Mouse (Mus musculus): ENCODE measurements at regions not wholly inside any gene's neighbourhood (a gene's known extent, or its start where the extent isn't known, plus 50 kb on each side); places are given as distances from the start of the nearest gene placed in this dataset.
"Not testable (repeated sequence)": the region's sequence is repeated elsewhere in the genome, so short reads cannot be mapped to it uniquely, and the experiment has no call there.

DNA sequence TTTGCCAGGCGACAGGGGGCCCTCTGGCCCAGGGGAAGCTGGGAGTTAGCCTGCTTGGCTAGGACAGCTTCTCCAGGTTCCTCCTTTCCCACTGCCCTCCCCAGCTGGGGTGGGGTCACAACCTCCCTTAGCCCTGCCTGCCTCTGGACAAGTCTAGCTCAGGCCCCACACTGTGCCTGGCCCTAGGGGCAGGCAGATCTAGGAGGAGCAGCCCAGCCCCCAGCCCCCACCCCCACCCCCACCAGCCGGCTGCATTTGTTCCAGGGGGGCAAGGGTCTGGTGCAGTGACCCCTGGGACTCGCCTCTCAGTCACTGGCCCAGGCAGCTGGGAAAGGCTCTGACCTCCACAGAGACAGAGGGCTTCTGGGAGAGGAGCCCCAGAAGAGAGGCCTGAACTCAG, 381.9 kb downstream of the Sox9 start:
- no peak for DNase-seq
- intact Hi-C loops (cut with DNase I; ENCODE audit: low total_unique reads) = loop anchor here (5.0 to 10.0 kb wide), 3 partner anchors 379 to 1627 kb away; partner anchors contain the start of gene Sox9

DNA sequence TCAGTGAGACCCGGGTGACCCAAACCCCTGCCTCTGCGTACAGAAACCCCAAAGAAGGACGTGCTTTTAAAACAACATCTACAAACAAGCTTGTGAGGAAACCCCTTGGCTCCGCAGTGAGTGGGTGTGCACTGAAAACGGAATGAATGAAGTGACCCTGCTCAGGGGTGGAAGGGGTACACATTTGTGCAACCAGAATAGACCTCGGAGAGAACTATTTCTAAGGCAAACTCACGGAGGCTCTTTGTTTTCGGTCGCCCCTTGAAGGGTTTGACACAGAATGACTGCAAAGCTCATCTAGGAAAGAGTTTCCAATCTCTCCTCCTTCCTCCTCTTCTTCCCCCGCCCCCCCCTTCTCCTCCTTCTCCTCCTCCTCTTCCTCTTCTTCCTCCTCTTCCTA, 382.5 kb downstream of the Sox9 start:
- intact Hi-C loops (cut with DNase I; ENCODE audit: low total_unique reads) = loop anchor here (5.0 to 10.0 kb wide), 3 partner anchors 380 to 1627 kb away; partner anchors contain the start of gene Sox9
- DNase-seq = no peak

DNA sequence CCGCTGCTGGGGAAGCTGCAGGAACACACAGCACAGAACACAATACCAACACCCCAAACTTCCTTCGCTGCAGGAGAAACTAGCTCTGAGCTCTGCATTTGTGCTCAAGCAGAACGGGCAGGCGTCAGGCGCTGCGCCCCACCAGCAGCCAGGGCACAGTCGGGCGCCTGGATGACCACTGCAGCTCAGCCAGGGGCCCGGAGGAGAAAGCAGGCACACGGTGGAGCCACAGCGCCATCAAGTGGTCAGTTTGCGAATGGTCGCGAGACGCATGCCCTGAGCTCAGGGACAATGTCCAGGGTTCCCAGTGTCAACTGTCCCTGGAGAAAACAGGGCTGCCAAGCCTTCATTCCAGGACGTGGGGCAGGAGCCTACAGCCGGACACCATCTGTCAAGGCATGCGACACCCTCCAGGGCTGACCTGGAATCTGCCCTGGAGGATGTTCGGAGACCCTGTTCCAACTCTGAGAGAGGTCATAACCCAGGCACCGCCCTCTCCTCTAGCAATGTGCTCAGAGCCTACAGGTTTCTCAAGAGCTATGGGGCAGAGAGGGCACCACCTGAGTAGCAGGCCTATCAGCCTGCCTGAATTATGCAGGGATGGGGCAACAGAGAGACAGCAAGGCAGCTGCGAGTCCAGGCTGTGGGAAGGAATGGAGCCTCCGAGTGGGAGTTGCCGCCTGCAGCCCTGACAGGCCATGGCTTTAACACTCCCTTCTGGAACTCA, 383.2 kb downstream of the Sox9 start:
- peak; percentile 83 for DNase-seq
- intact Hi-C loops (cut with DNase I; ENCODE audit: low total_unique reads) = loop anchor here (10.0 kb wide), 2 partner anchors 380 to 950 kb away; partner anchors contain the start of gene Sox9

DNA sequence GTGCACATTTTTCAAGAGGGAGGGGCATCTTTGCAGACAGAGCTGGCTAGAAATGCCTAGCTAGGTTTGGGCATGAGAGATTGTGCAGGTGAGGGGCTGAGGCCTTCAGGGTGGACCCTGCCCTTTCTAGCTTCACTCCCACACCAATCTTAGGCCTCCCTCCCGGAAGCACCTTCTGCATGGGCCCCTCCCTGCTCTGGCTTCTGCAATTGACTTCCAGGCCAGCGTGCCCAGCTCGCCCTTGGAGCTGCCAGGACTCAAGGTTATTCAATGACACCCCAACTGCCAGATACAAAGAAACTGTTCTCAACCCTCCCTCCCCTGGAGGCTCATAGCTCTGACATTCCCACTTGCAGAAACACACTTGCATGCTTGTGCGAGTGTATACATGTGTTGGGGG, 384.5 kb downstream of the Sox9 start:
- no peak for DNase-seq
- intact Hi-C loops (cut with DNase I; ENCODE audit: low total_unique reads) = loop anchor here (10.0 kb wide), 2 partner anchors 382 to 952 kb away; partner anchors contain the start of gene Sox9

DNA sequence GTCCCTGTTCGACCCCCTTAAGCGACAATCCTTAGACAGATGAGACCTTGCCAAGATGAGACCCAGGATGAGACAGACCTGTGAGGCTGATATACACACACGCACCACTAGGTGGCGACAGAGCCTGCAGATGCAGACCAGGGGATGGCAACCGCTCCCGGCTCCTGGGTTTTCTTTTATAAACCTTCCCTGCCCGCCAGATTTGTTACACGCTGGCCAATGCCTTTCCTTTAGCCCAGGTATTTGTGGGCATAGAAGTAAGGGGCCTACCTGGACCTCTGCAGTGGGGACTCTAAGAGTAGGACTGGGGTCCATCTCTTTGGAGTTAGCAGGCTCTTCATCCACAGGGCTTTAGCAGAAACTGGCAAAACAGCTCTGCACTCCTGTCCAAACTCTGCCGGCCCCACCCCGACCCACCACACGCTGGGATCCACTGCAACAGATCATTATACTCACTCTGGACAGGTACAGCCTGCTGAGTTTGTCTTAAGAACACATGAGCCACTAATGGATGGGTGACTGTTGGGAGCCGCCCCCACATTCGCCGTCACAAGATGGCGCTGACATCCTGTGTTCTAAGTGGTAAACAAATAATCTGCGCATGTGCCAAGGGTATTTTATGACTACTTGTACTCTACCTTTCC, 390.6 kb downstream of the Sox9 start:
- peak; percentile 71 for DNase-seq
- intact Hi-C loops (cut with DNase I; ENCODE audit: low total_unique reads) = no loop called here

DNA sequence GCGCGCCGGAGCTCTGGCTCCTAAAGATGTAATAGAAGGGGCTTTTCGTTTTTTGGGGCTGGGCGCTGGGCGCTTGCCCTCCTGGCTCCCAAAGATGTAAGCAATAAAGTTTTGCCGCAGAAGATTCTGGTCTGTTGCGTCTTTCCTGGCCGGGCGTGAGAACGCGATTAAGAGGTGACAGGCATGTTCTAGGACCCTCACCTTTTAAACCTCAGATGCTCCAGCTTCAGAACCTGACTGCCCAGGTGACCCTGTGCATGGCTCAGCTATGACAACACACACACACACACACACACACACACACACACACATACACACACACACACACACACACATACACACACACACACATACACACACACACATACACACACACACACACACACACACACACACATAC, 391.3 kb downstream of the Sox9 start:
- DNase-seq; intact Hi-C loops (cut with DNase I; ENCODE audit: low total_unique reads): not testable (repeated sequence)

DNA sequence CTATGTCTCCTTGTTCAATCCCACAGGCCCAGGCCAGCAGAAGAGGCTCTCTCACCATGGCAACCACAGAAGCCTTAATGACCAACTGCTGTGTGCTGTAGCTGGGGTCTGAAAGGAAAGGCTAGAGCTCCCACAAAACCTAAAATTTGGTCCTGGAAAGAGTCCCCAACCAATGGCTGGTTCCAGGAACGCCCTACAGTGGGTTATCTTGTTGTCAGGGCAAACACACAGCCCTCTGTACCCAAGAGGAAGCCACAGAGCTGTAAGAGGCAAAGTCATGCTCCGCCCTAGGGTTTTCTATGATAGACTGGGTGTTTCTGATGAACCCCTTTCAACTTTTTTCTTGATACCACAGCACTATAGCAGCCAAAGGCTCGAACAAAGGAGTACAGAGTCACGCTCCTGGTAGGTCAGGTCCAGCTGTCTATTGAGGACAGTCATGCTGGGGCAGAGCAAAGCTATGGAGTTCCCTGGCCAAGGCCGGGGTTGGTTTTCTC, 392.0 kb downstream of the Sox9 start:
- DNase-seq = no peak
- intact Hi-C loops (cut with DNase I; ENCODE audit: low total_unique reads) = no loop called here

DNA sequence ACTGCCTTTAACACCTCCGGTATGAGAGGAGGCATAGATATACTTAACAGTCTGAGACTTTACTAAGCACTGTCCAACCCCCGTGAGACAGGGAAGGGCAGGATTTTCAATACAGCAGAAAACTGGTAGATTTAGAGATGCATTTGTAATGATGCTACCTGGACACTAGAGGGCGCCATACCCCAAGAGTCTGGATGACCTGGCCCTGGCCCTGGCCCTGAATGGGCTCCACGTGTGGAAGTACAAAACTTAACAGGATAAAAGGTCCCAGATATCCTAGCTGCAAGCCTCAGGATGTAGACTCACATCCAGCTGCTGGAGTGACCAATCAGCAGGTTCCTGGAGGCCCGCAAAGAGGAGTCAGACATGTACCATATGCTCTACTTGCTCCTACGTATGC, 393.3 kb downstream of the Sox9 start:
- DNase-seq = no peak
- intact Hi-C loops (cut with DNase I; ENCODE audit: low total_unique reads) = loop anchor here (5.0 kb wide), 2 partner anchors 122 to 442 kb away; partner anchors contain the start of gene Sstr2

DNA sequence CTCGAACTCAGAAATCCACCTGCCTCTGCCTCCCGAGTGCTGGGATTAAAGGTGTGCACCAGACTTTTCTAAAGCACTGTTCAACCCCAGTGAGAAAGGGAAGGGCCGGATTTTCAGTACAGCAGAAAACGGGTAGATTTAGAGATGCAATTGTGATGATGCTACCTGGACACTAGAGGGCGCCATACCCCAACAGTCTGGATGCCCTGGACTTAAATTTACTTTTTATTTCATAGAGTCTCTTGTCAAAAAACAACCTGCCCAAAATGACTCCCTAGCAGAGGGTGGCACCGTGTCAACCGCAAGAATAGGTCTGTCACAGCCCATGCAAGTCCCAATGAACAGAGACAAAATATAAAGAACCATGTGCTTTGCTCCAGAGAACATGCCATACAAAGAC, 394.2 kb downstream of the Sox9 start:
- intact Hi-C loops (cut with DNase I; ENCODE audit: low total_unique reads) = loop anchor here (5.0 kb wide), 2 partner anchors 121 to 441 kb away; partner anchors contain the start of gene Sstr2
- no peak for DNase-seq

DNA sequence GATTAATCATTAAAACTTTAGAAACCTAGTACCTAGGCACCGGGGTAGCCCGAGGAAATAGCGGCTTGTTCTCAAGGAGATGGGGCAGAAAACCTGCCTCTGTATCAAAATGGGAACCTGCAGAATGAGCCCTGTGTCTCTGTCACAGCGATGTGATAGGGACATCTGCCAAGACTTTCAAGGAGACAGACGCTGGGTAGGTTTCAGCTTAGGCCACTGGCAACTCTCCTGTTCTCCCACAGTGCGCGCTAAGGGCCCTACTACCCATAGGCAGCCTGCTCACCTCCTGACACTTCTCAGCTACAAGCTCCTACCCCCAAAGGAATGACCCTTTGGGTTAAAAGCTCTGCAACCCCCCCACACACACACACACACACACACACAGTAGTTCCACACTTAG, 396.4 kb downstream of the Sox9 start:
- no peak for DNase-seq
- intact Hi-C loops (cut with DNase I; ENCODE audit: low total_unique reads) = loop anchor here (5.0 kb wide), 2 partner anchors 119 to 439 kb away; partner anchors contain the start of gene Sstr2

DNA sequence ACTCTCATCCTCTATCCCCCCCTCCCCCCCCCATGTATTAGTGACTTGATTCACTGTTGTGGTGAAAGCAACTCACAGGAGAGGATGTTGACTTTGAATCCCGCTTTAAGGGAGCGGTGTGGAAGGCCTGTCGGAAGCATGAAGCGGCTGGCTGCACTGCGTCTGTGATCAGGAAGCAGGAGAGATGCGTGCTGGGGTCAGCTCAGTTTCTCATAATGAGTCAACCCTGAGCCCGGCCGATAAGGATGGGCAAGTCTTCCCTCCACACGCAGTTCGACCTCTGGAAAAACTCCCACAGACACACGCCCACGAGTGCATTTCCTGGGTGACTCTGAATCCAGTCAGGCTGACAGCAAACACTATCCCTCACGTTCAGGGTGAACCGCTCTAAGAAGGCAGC, 398.0 kb downstream of the Sox9 start:
- intact Hi-C loops (cut with DNase I; ENCODE audit: low total_unique reads) = no loop called here
- DNase-seq = no peak

DNA sequence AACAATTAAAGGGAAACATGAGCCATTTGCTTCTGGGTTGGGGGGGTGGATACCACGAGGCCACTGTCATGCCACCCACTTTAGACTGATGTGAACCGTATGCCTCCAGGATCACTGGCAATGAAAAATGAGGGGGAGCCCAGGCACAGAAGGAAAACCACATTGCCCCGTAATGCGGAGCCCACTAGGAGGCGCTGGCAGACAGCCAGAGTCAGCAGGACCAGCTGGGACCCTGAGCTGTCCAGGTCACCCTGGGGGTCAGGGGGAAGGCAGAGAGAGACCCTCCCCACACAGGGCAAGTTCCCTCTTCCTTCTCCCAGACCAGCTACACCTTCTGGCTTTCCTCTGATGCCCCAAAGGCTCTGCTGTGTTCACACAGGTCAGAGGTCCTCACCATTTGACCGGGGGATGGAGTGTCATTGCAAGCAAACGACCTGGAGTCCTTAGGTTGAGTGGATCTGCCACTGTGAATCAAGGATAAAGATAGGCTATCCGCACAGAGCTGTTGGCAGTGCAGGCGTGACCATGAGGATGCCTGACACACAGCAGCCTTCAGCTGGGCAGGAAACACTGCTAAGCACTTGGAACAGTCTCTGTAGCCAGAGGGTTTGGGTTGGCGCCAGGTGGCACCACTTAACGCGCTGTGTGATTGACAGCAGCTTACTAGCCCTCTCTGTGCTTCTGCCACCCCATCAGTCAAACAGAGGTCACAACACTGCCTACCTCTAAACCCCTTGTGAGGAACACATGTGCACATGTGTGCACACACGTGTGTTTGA, 400.2 kb downstream of the Sox9 start:
- intact Hi-C loops (cut with DNase I; ENCODE audit: low total_unique reads) = no loop called here
- no peak for DNase-seq

DNA sequence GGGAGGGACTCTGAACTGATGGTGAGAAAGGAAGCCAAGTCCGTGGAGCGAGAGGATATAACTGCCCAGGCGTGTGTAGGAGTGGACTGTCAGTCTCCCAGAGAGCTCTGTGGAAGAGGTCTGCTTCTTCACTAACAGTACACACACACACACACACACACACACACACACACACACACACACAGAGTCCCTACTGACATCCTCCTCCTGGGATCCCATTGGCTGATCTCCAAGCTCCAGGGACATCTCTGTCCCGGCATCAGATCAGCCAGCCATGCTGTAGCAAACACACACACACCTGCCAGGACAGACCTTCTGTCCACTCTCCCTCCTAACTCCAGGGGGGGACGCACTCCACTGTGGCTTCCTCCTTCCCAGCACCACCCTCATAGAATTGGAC, 401.5 kb downstream of the Sox9 start:
- intact Hi-C loops (cut with DNase I; ENCODE audit: low total_unique reads) = no loop called here
- DNase-seq = no peak

DNA sequence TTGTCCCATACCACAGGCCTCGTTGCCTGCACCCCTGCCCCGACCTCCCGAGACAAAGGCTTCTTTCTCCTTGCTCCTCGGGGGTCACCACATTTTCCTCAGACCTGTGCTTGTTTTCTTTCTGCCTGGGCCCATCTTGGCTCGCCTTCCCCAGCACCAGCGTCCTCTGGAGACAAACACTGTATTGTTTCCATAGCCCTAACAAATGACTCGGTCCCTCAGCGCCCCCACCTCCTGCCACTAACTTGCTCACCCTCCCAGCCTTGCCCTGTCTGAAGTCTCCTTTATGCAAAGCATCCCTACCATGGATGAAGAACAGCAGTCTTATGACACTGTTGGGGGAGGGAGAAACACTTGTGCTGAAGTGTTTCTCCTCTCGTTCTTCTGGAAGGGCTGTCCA, 402.1 kb downstream of the Sox9 start:
- no peak for DNase-seq
- intact Hi-C loops (cut with DNase I; ENCODE audit: low total_unique reads) = no loop called here

DNA sequence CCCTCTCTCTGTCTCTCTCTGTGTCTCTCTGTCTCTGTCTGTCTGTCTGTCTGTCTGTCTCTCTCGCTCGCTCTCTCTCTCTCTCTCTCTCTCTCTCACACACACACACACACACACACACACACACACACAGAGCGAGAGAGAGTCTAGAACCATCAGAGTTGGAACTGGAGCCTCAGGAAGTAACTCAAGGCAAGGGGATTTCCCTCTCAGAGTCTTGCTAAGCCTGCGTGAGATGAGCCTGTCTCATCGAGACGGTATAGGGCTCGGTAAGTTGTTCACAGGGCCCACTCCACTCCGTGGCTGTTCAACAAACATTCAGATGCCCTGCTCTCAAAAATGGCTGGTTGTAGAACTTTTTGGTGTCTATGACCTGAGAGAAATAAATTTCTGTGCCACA, 405.4 kb downstream of the Sox9 start:
- intact Hi-C loops (cut with DNase I; ENCODE audit: low total_unique reads) = no loop called here
- DNase-seq = no peak

DNA sequence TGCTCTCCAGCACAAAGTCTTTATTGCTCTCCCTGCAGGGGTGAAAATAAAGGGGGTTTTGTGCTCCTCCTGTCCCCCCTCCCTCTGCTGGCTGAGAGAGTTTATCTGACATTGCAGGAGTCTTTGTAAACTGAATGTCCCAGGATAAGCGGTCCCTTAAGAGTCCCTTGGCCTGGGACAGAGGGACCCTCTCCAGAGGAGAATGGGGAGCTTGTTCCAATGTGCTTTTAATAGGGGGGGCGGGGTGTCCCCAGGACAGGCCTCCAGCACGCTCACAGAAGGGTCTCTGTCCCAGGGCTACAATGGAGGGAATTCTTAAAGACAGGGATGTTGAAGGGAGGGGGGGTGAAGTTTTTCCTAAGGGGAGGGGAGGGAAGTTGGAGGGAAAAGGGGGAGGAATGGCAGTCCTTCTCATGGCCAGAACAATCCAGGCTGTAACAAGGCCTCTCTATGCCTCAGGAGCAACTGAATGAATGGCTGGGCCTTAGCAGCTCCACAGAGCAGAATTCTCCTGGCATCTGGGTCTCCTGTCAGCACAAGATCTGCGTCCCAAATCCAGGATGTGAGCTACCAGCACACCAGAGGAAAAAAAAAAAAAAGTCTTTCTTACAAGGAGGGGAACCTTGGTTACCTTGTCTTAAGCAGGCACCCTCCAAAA, 406.4 kb downstream of the Sox9 start:
- intact Hi-C loops (cut with DNase I; ENCODE audit: low total_unique reads) = no loop called here
- DNase-seq = no peak

DNA sequence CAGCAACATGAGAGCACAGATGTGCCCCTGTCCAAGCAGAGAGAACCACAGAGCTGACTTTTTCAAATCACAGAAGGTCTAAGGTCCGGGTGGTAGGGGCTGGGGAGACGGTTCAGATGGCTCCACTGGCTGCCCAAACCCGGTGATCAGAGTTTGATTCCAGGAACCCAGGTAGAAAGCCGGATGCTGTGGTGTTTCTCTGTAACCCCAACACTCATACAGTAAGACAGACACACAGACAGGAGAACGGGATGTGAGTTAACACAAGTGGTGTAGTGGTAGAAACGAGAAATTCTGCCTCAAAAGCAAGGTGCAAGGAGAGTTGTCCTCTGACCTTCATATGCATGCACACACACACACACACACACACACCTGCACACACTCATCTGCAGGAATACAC, 408.0 kb downstream of the Sox9 start:
- intact Hi-C loops (cut with DNase I; ENCODE audit: low total_unique reads) = no loop called here
- DNase-seq = no peak

DNA sequence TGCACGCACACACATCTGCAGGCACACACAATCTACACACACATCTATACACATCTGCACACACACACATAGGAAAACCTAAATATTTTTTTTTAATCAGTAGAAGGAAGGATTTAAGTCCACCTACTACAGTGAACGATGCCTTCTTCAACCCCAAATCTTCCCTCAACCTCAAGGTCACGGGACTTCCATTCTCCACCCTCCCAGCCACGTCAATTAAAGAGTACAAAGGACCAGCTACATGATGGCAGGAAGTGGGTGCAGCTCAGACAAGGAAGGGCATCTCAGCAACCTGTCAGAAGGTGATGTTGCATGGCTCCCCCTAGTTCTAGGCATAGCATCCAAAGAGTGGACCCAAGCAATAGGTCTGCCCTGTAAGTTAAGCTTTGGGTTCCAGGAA, 408.5 kb downstream of the Sox9 start:
- no peak for DNase-seq
- intact Hi-C loops (cut with DNase I; ENCODE audit: low total_unique reads) = no loop called here

DNA sequence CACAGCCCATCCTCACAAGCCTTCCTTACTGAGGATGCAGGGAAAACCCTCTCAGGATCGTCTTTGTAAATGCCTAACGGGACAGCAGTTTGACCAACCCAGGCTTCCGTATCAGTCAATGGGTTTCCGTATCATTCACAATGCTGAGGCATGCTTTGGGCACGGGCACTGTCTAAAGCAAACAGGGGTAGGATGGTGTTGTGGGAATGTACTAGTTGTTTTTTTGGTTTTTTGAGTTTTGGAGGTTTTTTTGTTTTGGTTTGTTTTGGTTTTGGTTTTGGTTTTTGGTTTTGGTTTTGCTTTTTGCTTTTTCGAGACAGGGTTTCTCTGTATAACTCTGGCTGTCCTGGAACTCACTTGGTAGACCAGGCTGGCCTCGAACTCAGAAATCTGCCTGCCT, 409.0 kb downstream of the Sox9 start:
- intact Hi-C loops (cut with DNase I; ENCODE audit: low total_unique reads) = no loop called here
- no peak for DNase-seq
